Mouse (Mus musculus): Measurements from ENCODE around the gene Atp6v0a1.

Gene Atp6v0a1

GRCm38 (mm10) chr11:101009046-101009887 lies at the start of gene Atp6v0a1:
Gene Atp6v0a1 (plus strand): TSS chr11:101009452.
- peak; percentile 92 for DNase-seq (ENCODE audit: low read depth)

- no peak for DNase-seq (ENCODE audit: low read depth)
These were observed 49.8 kb upstream of the Atp6v0a1 start for GRCm38 (mm10) chr11:100959464-100959810.

GRCm38 (mm10) chr11:100959826-100960225 lies 49.4 kb upstream of the Atp6v0a1 start:
- no peak for DNase-seq (ENCODE audit: low read depth)

- no peak for DNase-seq (ENCODE audit: low read depth)
These were observed 48.7 kb upstream of the Atp6v0a1 start for GRCm38 (mm10) chr11:100960540-100960939.

GRCm38 (mm10) chr11:100962371-100962911 lies 46.8 kb upstream of the Atp6v0a1 start:
- DNase-seq (ENCODE audit: low read depth): no peak

GRCm38 (mm10) chr11:100963647-100964046 lies 45.6 kb upstream of the Atp6v0a1 start:
- DNase-seq (ENCODE audit: low read depth): no peak

- no peak for DNase-seq (ENCODE audit: low read depth)
These were observed 45.1 kb upstream of the Atp6v0a1 start for GRCm38 (mm10) chr11:100964180-100964579.

- DNase-seq (ENCODE audit: low read depth): no peak
These were observed 44.2 kb upstream of the Atp6v0a1 start for GRCm38 (mm10) chr11:100964901-100965542.

GRCm38 (mm10) chr11:100965760-100966159 lies 43.5 kb upstream of the Atp6v0a1 start:
- DNase-seq (ENCODE audit: low read depth): no peak

GRCm38 (mm10) chr11:100967376-100967775 lies 41.9 kb upstream of the Atp6v0a1 start:
- DNase-seq (ENCODE audit: low read depth): no peak

GRCm38 (mm10) chr11:100967881-100968420 lies 41.3 kb upstream of the Atp6v0a1 start:
- no peak for DNase-seq (ENCODE audit: low read depth)

- no peak for DNase-seq (ENCODE audit: low read depth)
These were observed 40.8 kb upstream of the Atp6v0a1 start for GRCm38 (mm10) chr11:100968501-100968900.

- DNase-seq (ENCODE audit: low read depth): no peak
These were observed 40.0 kb upstream of the Atp6v0a1 start for GRCm38 (mm10) chr11:100969189-100969743.

- no peak for DNase-seq (ENCODE audit: low read depth)
These were observed 39.3 kb upstream of the Atp6v0a1 start for GRCm38 (mm10) chr11:100969744-100970556.

- DNase-seq (ENCODE audit: low read depth): no peak
These were observed 38.7 kb upstream of the Atp6v0a1 start, which contains the start of gene Cavin1 for GRCm38 (mm10) chr11:100970557-100970937. Gene Cavin1 (minus strand): TSS chr11:100970887.

- no peak for DNase-seq (ENCODE audit: low read depth)
These were observed 37.8 kb upstream of the Atp6v0a1 start for GRCm38 (mm10) chr11:100971455-100971854.

- no peak for DNase-seq (ENCODE audit: low read depth)
These were observed 36.0 kb upstream of the Atp6v0a1 start for GRCm38 (mm10) chr11:100973245-100973644.

- no peak for DNase-seq (ENCODE audit: low read depth)
These were observed 34.8 kb upstream of the Atp6v0a1 start for GRCm38 (mm10) chr11:100974381-100974970.

- DNase-seq (ENCODE audit: low read depth): no peak
These were observed 34.0 kb upstream of the Atp6v0a1 start for GRCm38 (mm10) chr11:100975241-100975640.

- no peak for DNase-seq (ENCODE audit: low read depth)
These were observed 29.4 kb upstream of the Atp6v0a1 start for GRCm38 (mm10) chr11:100979887-100980286.

GRCm38 (mm10) chr11:100980438-100980837 lies 28.8 kb upstream of the Atp6v0a1 start:
- DNase-seq (ENCODE audit: low read depth): no peak
